In genomic region chr6:71074789-71075191, GRCm38 (mm10) we compare ENCODE assay signal across 14 mouse cellular contexts.
DNase-seq lines count a peak whose midpoint lies in the region; ATAC-seq and TF ChIP-seq lines count a peak whose summit lies in the region.
"Had no signal": no experiment of that assay in that cellular context is flagged by ENCODE, and none has a peak within 500 bp of the region (broad histone marks: within the 10 kb centered on the region; RNA-seq: fewer than 3 reads in every experiment).

No protein-coding gene starts in this region.

- H3K27ac ChIP-seq in forebrain, embryonic 13.5 days = no peak overlapping the region
- 0 out of 2 replicates have a peak overlapping the region, but pooled peaks have one; percentile 3 for H3K27ac ChIP-seq in hindbrain, postnatal 0 days
- H3K27ac ChIP-seq in midbrain, postnatal 0 days (ENCODE audit: low read depth, low read length) = no peak overlapping the region
- H3K27ac ChIP-seq: embryonic facial prominence, embryonic 15.5 days; heart, adult 2 months; liver, embryonic 13.5 days had no signal

- no peak overlapping the region for H3K4me2 ChIP-seq in forebrain, embryonic 13.5 days
- H3K4me2 ChIP-seq in hindbrain, postnatal 0 days (ENCODE audit: low read depth, low read length) = no peak overlapping the region
- no peak overlapping the region for H3K4me2 ChIP-seq in midbrain, postnatal 0 days (ENCODE audit: low read depth, low read length, poor library complexity, severe bottlenecking)
- H3K4me2 ChIP-seq: embryonic facial prominence, embryonic 15.5 days; liver, embryonic 13.5 days had no signal

- DNase-seq in left cerebral cortex, postnatal 25 days (ENCODE audit: low spot score in 2 of 2) = peak; percentile 9 to 10
- no peak for DNase-seq in left cerebral cortex, postnatal 36 days (ENCODE audit: low spot score in 2 of 2)
- DNase-seq in hindbrain, postnatal 0 days (ENCODE audit: low spot score) = peak; percentile 51
- peak; percentile 71 for DNase-seq in midbrain, postnatal 0 days (ENCODE audit: low spot score)
- no peak for DNase-seq in natural killer cell, adult 2 months (ENCODE audit: low spot score in 2 of 2)
- no peak for DNase-seq in adipocyte (ENCODE audit: low spot score)
- DNase-seq: adrenal gland, postnatal 10 days; heart, adult 2 months; liver, embryonic 13.5 days; right cerebral cortex, adult 18-20 months; thymus, postnatal 25 days had no signal

- intact Hi-C loops in left cerebral cortex, postnatal 25 days (cut with DNase I) = no loop called here
- intact Hi-C loops in left cerebral cortex, postnatal 36 days (cut with DNase I) = no loop called here

- H3K9ac ChIP-seq in forebrain, embryonic 13.5 days = no peak overlapping the region
- H3K9ac ChIP-seq in hindbrain, postnatal 0 days (replicated peaks; ENCODE audit: low read length) = no peak overlapping the region
- H3K9ac ChIP-seq in midbrain, postnatal 0 days (replicated peaks; ENCODE audit: low read length, poor library complexity, severe bottlenecking) = no peak overlapping the region
- H3K9ac ChIP-seq: embryonic facial prominence, embryonic 15.5 days; liver, embryonic 13.5 days had no signal

- peak; percentile 78 for ATAC-seq in forebrain, embryonic 13.5 days
- ATAC-seq in hindbrain, postnatal 0 days = peak; percentile 75
- ATAC-seq in midbrain, postnatal 0 days (ENCODE audit: low FRiP score) = peak; percentile 79
- ATAC-seq: Patski had no signal

- H3K36me3 ChIP-seq in forebrain, embryonic 13.5 days (ENCODE audit: poor library complexity, severe bottlenecking) = no peaks in the 10 kb centered on the region
- H3K36me3 ChIP-seq in hindbrain, postnatal 0 days (ENCODE audit: insufficient read depth, low read length) = no peaks in the 10 kb centered on the region
- H3K36me3 ChIP-seq in midbrain, postnatal 0 days (ENCODE audit: insufficient read depth, low read length) = no peaks in the 10 kb centered on the region
- H3K36me3 ChIP-seq: embryonic facial prominence, embryonic 15.5 days; liver, embryonic 13.5 days had no signal

- no peaks in the 10 kb centered on the region for H3K9me3 ChIP-seq in forebrain, embryonic 13.5 days (replicated peaks)
- no peaks in the 10 kb centered on the region for H3K9me3 ChIP-seq in hindbrain, postnatal 0 days (ENCODE audit: low read length)
- no peaks in the 10 kb centered on the region for H3K9me3 ChIP-seq in midbrain, postnatal 0 days (ENCODE audit: low read length)
- H3K9me3 ChIP-seq: embryonic facial prominence, embryonic 15.5 days; liver, embryonic 13.5 days had no signal

- H3K27me3 ChIP-seq in forebrain, embryonic 13.5 days = no peaks in the 10 kb centered on the region
- no peaks in the 10 kb centered on the region for H3K27me3 ChIP-seq in hindbrain, postnatal 0 days (ENCODE audit: insufficient read depth, low read length)
- H3K27me3 ChIP-seq in midbrain, postnatal 0 days (ENCODE audit: insufficient read depth, low read length) = no peaks in the 10 kb centered on the region
- H3K27me3 ChIP-seq: embryonic facial prominence, embryonic 15.5 days; liver, embryonic 13.5 days; Patski had no signal

- no peak for TF ChIP-seq CTCF in hindbrain, postnatal 0 days (IDR thresholded peaks at IDR 0.05; ENCODE audit: low read depth)
- no peak for TF ChIP-seq CTCF in midbrain, postnatal 0 days (IDR thresholded peaks at IDR 0.05)

- H3K4me3 ChIP-seq in forebrain, embryonic 13.5 days = no peak overlapping the region
- no peak overlapping the region for H3K4me3 ChIP-seq in hindbrain, postnatal 0 days (ENCODE audit: low read length)
- no peak overlapping the region for H3K4me3 ChIP-seq in midbrain, postnatal 0 days (ENCODE audit: low read depth, low read length)
- H3K4me3 ChIP-seq: embryonic facial prominence, embryonic 15.5 days; heart, adult 2 months; liver, embryonic 13.5 days had no signal

- WGBS in forebrain, embryonic 13.5 days = 8% methylated on average over 5 of the region's 5 CpGs
- 10% methylated on average over 5 of the region's 5 CpGs for WGBS in hindbrain, postnatal 0 days
- WGBS in midbrain, postnatal 0 days = 14% methylated on average over 5 of the region's 5 CpGs

- H3K4me1 ChIP-seq in forebrain, embryonic 13.5 days = peaks cover 11% of the 10 kb centered on the region
- H3K4me1 ChIP-seq in hindbrain, postnatal 0 days (ENCODE audit: insufficient read depth, low read length) = no peaks in the 10 kb centered on the region; the same call in 1 of the 2 replicates
- H3K4me1 ChIP-seq in midbrain, postnatal 0 days (ENCODE audit: insufficient read depth, low read length) = peaks cover 5% of the 10 kb centered on the region; the same call in 1 of the 2 replicates
- H3K4me1 ChIP-seq: embryonic facial prominence, embryonic 15.5 days; liver, embryonic 13.5 days had no signal

Comparison
In these comparisons a context has a peak if more than half of its experiments do, and no peak if none do; other contexts are left out.
1. DNase-seq: peak in left cerebral cortex, postnatal 25 days (2 of 2), hindbrain, postnatal 0 days (single experiment) and midbrain, postnatal 0 days (single experiment); none in left cerebral cortex, postnatal 36 days (0 of 2), natural killer cell, adult 2 months (0 of 2) and adipocyte (single experiment).
2. Peak in every context shown above with its lines, with median percentiles within 50 percentile points of each other: ATAC-seq.